ENCODE assay signal across 23 mouse cellular contexts in the genomic region with DNA sequence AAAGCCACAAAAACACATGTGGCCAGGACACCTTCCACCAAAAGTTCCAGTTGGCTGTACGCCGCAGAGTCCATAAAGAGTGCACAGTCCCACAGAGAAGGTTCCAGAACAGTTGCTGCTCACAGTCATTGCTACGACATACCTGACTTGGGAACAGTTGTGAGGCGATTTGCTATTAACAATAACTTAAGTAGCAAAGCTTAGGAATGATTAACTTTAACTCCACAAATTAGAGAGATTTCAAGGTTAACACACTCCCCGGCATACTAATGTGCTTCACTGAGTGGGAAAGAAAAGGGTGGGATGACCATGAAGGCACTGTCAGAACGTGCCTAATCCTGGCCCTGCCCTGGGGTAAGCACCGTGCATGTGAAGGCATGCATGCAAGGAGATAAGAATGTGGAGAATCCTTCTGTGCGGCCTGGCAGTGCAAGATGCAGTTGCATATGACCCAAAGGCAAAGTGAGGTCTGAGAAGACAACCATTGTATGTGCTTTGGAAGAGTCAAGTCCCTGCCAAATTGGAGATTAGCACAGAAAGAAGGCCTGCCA. TPM values are rescaled to one million over a fixed set of nuclear protein-coding genes. Genes with fewer than 3 reads are reported as not detected.
DNase-seq lines count a peak whose midpoint lies in the region; ATAC-seq and TF ChIP-seq lines count a peak whose summit lies in the region.
"Had no signal": no experiment of that assay in that cellular context is flagged by ENCODE, and none has a peak within 500 bp of the region (broad histone marks: within the 10 kb centered on the region; RNA-seq: fewer than 3 reads in every experiment).

No protein-coding gene starts in this region.

- H3K27ac ChIP-seq in lung, postnatal 0 days (ENCODE audit: low read length) = no peak overlapping the region
- H3K27ac ChIP-seq in kidney, embryonic 16.5 days (ENCODE audit: low read length) = peak overlapping the region; percentile 78
- peak overlapping the region; percentile 64 for H3K27ac ChIP-seq in stomach, embryonic 16.5 days (ENCODE audit: low read length)
- H3K27ac ChIP-seq: embryonic facial prominence, embryonic 12.5 days; gastrocnemius, adult 2 months; heart, embryonic 13.5 days; hindbrain, embryonic 15.5 days; intestine, embryonic 15.5 days; midbrain, embryonic 12.5 days; neural tube, embryonic 12.5 days had no signal

- no peaks in the 10 kb centered on the region for H3K9me3 ChIP-seq in lung, postnatal 0 days (ENCODE audit: low read length)
- no peaks in the 10 kb centered on the region for H3K9me3 ChIP-seq in kidney, embryonic 16.5 days (ENCODE audit: low read length)
- no peaks in the 10 kb centered on the region for H3K9me3 ChIP-seq in stomach, embryonic 16.5 days (replicated peaks; ENCODE audit: control insufficient read depth, low read length)
- H3K9me3 ChIP-seq: embryonic facial prominence, embryonic 12.5 days; heart, embryonic 13.5 days; hindbrain, embryonic 15.5 days; intestine, embryonic 15.5 days; midbrain, embryonic 12.5 days; neural tube, embryonic 12.5 days had no signal

- peak overlapping the region; percentile 22; the same call in 1 of the 2 replicates for H3K4me2 ChIP-seq in lung, postnatal 0 days (replicated peaks; ENCODE audit: low read depth, low read length)
- H3K4me2 ChIP-seq in kidney, embryonic 16.5 days (replicated peaks; ENCODE audit: low read depth, low read length) = no peak overlapping the region
- H3K4me2 ChIP-seq in stomach, embryonic 16.5 days (ENCODE audit: low read depth, low read length) = no peak overlapping the region
- H3K4me2 ChIP-seq: embryonic facial prominence, embryonic 12.5 days; heart, embryonic 13.5 days; hindbrain, embryonic 15.5 days; intestine, embryonic 15.5 days; liver, embryonic 11.5 days; lung, embryonic 14.5 days; midbrain, embryonic 12.5 days; neural tube, embryonic 12.5 days had no signal

- DNase-seq in lung, postnatal 0 days (ENCODE audit: low spot score) = peak; percentile 46
- no peak for DNase-seq in lung, adult 2 months
- peak; percentile 85 for DNase-seq in kidney, adult 11 months
- no peak for DNase-seq in gastrocnemius, postnatal 25 days
- DNase-seq in right cerebral cortex, adult 2 months (ENCODE audit: low spot score in 2 of 2) = no peak
- no peak for DNase-seq in left cerebral cortex, adult 11 months (ENCODE audit: low spot score)
- DNase-seq: adrenal gland, postnatal 36 days; cerebellum, adult 2 months; gastrocnemius, adult 2 months; heart, adult 11 months; lung, embryonic 14.5 days; thymus, adult 2 months had no signal

- H3K4me3 ChIP-seq in lung, postnatal 0 days (ENCODE audit: low read depth, low read length) = no peak overlapping the region
- H3K4me3 ChIP-seq in lung, adult 2 months (replicated peaks; ENCODE audit: extremely low read depth, low read depth, low read length) = no peak overlapping the region
- H3K4me3 ChIP-seq in kidney, embryonic 16.5 days (ENCODE audit: low read length) = no peak overlapping the region
- H3K4me3 ChIP-seq in stomach, embryonic 16.5 days (replicated peaks; ENCODE audit: low read length) = no peak overlapping the region
- H3K4me3 ChIP-seq: embryonic facial prominence, embryonic 12.5 days; gastrocnemius, adult 2 months; heart, embryonic 13.5 days; hindbrain, embryonic 15.5 days; intestine, embryonic 15.5 days; midbrain, embryonic 12.5 days; neural tube, embryonic 12.5 days had no signal

- TF ChIP-seq EP300 in lung, postnatal 0 days (IDR thresholded peaks at IDR 0.05) = no peak

- no peak for TF ChIP-seq CTCF in lung, postnatal 0 days (IDR thresholded peaks at IDR 0.05)
- TF ChIP-seq CTCF in lung, adult 2 months (IDR thresholded peaks at IDR 0.05; ENCODE audit: insufficient read depth, low read length) = no peak

- peak; percentile 22; the same call in 1 of the 2 replicates for ATAC-seq in lung, postnatal 0 days
- ATAC-seq in kidney, embryonic 16.5 days (ENCODE audit: low FRiP score, low TSS enrichment) = peak; percentile 93
- ATAC-seq in stomach, embryonic 16.5 days (ENCODE audit: insufficient read depth, low FRiP score) = 0 out of 2 replicates have a peak, but pooled peaks have one; percentile 33
- ATAC-seq: forebrain, embryonic 16.5 days; intestine, embryonic 15.5 days had no signal

- 65% methylated on average over 8 of the region's 8 CpGs for WGBS in lung, postnatal 0 days
- WGBS in lung, adult 2 months = 67% methylated on average over 8 of the region's 8 CpGs
- WGBS in kidney, embryonic 16.5 days = 63% methylated on average over 8 of the region's 8 CpGs
- WGBS in stomach, embryonic 16.5 days = 69% methylated on average over 8 of the region's 8 CpGs

- H3K9ac ChIP-seq in lung, postnatal 0 days (replicated peaks; ENCODE audit: low read depth) = no peak overlapping the region
- no peak overlapping the region for H3K9ac ChIP-seq in kidney, embryonic 16.5 days (replicated peaks; ENCODE audit: low read length)
- H3K9ac ChIP-seq in stomach, embryonic 16.5 days (ENCODE audit: low read length) = no peak overlapping the region
- H3K9ac ChIP-seq: embryonic facial prominence, embryonic 12.5 days; heart, embryonic 13.5 days; hindbrain, embryonic 15.5 days; intestine, embryonic 15.5 days; lung, embryonic 14.5 days; midbrain, embryonic 12.5 days; neural tube, embryonic 12.5 days had no signal

- TF ChIP-seq POLR2A in lung, adult 2 months (IDR thresholded peaks at IDR 0.05; ENCODE audit: borderline replicate concordance, extremely low read depth, low read depth, low read length) = no peak

- H3K36me3 ChIP-seq in lung, postnatal 0 days (ENCODE audit: insufficient read depth, low read length) = no peaks in the 10 kb centered on the region
- no peaks in the 10 kb centered on the region for H3K36me3 ChIP-seq in kidney, embryonic 16.5 days (ENCODE audit: insufficient read depth, low read length)
- H3K36me3 ChIP-seq in stomach, embryonic 16.5 days (ENCODE audit: control insufficient read depth, insufficient read depth, low read length) = no peaks in the 10 kb centered on the region
- H3K36me3 ChIP-seq: embryonic facial prominence, embryonic 12.5 days; G1E; hindbrain, embryonic 15.5 days; intestine, embryonic 15.5 days; midbrain, embryonic 12.5 days; neural tube, embryonic 12.5 days had no signal

- H3K4me1 ChIP-seq in lung, postnatal 0 days (ENCODE audit: insufficient read depth, low read depth, low read length) = peaks cover 28% of the 10 kb centered on the region
- H3K4me1 ChIP-seq in lung, adult 2 months (ENCODE audit: control insufficient read depth, insufficient read depth, low read length) = peaks cover 32% of the 10 kb centered on the region
- H3K4me1 ChIP-seq in kidney, embryonic 16.5 days (ENCODE audit: insufficient read depth, low read length) = peaks cover 28% of the 10 kb centered on the region
- H3K4me1 ChIP-seq in stomach, embryonic 16.5 days (ENCODE audit: control insufficient read depth, insufficient read depth, low read length) = no peaks in the 10 kb centered on the region; the same call in 1 of the 2 replicates
- H3K4me1 ChIP-seq: embryonic facial prominence, embryonic 12.5 days; midbrain, embryonic 12.5 days; neural tube, embryonic 12.5 days had no signal

- no peaks in the 10 kb centered on the region for H3K27me3 ChIP-seq in lung, postnatal 0 days (replicated peaks; ENCODE audit: insufficient read depth, low read length)
- H3K27me3 ChIP-seq in kidney, embryonic 16.5 days (ENCODE audit: insufficient read depth, low read length) = no peaks in the 10 kb centered on the region
- H3K27me3 ChIP-seq in stomach, embryonic 16.5 days (ENCODE audit: control insufficient read depth, insufficient read depth, low read length) = no peaks in the 10 kb centered on the region
- H3K27me3 ChIP-seq: embryonic facial prominence, embryonic 12.5 days; hindbrain, embryonic 15.5 days; intestine, embryonic 15.5 days; midbrain, embryonic 12.5 days; neural tube, embryonic 12.5 days had no signal

RNA-seq across cellular contexts. Expression of a gene that starts 8.5 kb away (rescaled TPM):
- polyA plus RNA-seq in lung, postnatal 0 days (2015; fragmentation: Nextera tagmentation; extraction: Ambion mirVana) = 112 and 125 TPM in 2 replicates
- 142 and 148 TPM in 2 replicates for polyA plus RNA-seq in lung, adult 2 months (2012; rRNA removed)
- 41.9 and 46.4 TPM in 2 replicates for polyA plus RNA-seq in kidney, embryonic 16.5 days (2015; fragmentation: Nextera tagmentation; extraction: Ambion mirVana)
- polyA plus RNA-seq in stomach, embryonic 16.5 days (2015; fragmentation: Nextera tagmentation; extraction: Ambion mirVana) = 35.3 and 35.6 TPM in 2 replicates
- 1 to 10 TPM; 4.1 to 5.2 TPM for total RNA-seq in gastrocnemius, postnatal 25 days (2021)
- total RNA-seq: G1E had no signal
- polyA plus RNA-seq: G1E had no signal

Comparison
In these comparisons a context has a peak if more than half of its experiments do, and no peak if none do; other contexts are left out.
1. DNase-seq: peak in lung, postnatal 0 days (single experiment) and kidney, adult 11 months (single experiment); none in lung, adult 2 months (single experiment), gastrocnemius, postnatal 25 days (single experiment), right cerebral cortex, adult 2 months (0 of 2) and left cerebral cortex, adult 11 months (single experiment).
2. ATAC-seq: peak in every context shown above with its lines; median percentile 93 in kidney, embryonic 16.5 days; 33 in stomach, embryonic 16.5 days; 22 in lung, postnatal 0 days.